Mouse (Mus musculus) embryonic stem cell, embryonic (primary cell): ENCODE data around the gene Rps26.

Experiments used
- CTCF ChIA-PET, 4 experiments: fragments of 300-600 bp in 2 of 4; fragments of 350-600 bp in 2 of 4; sonication (Branson Sonifier 250); formaldehyde crosslinking; loops; one replicate each; lab custom pipeline; 2022; ENCODE audit warnings: inconsistent platforms in 2 of 4; lab: Charles Lee
- POLR2A ChIA-PET, 4 experiments: fragments of 300-600 bp in 2 of 4; fragments of 350-600 bp in 2 of 4; sonication (Branson Sonifier 250); formaldehyde crosslinking; loops; one replicate each; lab custom pipeline; 2022; ENCODE audit warnings: antibody characterized with exemption in 4 of 4, inconsistent platforms in 1 of 4; lab: Charles Lee

Rps26 gene

DNA sequence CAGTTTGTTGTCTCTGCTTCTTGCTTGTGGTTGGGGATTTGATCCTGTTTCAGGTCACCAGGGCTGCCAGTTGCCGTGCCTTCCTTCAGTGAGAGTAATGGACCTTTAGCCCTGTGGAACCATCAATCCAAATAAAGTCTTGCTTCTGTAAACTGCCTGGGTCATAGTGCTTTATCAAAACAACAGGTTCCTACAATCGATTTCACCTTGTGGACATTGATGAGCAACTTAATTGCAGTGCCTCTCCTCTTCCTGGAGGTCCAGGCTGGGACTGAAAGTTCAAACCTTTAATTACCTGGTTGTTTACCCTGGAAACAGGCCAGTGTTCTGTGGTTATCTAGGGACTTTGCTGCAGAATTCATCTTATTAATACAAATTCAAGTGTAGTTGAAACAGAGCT lies 28.1 kb downstream of the Rps26 start:
- ChIA-PET CTCF (interaction anchor here in 2 of 4 experiments (0.6 to 0.7 kb wide), 4 partner anchors 14 to 505 kb away, joined by 4 read pairs; no protein-coding TSS in a partner anchor), POLR2A (interaction anchor here in 3 of 4 experiments (0.6 to 9.1 kb wide), 5 partner anchors 25 to 100 kb away, joined by 3 to 76 read pairs (median 4); partner anchors contain the start of genes Esyt1 (in 1 of the 3), Myl6b (in 1 of the 3), Pa2g4 (in 1 of the 3) and Rps26 (in 1 of the 3))

DNA sequence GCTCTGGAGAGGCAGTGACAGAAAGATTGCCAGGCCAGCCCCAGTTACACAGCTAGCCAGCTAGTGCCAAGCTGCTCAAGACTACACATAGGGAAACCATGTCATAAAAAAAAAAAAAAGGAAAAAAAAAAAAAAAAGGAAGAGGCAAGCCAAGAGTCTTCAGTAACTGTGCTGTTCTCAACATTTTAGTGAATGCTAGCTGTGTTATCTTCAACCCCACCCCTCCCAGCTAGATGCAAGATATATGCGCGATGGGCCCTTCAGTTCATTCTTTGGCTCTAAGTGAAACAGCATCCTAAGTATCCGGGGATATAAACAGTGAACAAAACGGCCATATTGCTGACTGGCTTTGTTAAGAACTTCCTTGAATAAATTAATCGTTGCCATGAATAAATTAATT lies 33.8 kb downstream of the Rps26 start:
- CTCF ChIA-PET, result interaction anchor here in 3 of 4 experiments (0.6 to 1.0 kb wide), 8 partner anchors 8 to 271 kb away, joined by 3 to 12 read pairs (median 4); no protein-coding TSS in a partner anchor
- POLR2A ChIA-PET, result interaction anchor here in 3 of 4 experiments (0.6 to 5.3 kb wide), 14 partner anchors 8 to 323 kb away, joined by 3 to 28 read pairs (median 4); partner anchors contain the start of genes Nabp2 (in 1 of the 3), Pa2g4 (in 1 of the 3), Rnf41 (in 1 of the 3) and Stat2 (in 1 of the 3)

DNA sequence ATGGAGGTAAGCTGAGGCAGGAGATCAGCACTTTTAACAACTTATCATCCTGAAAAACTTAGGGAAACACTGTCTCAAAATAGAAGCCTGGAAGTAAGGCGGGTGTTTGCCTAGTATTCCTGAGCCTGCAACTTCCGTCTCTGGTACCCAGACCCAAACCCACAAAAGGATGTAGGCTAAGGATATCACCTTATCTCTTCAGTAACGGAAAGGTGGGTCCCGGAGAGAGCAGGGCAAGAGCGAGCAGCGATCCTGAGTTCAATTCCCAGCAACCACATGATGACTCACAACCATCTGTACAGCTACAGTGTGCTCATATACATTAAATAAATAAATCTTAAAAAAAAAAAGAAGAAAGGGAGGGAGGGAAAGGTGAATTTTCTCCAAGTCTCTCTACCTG lies 35.1 kb downstream of the Rps26 start:
- POLR2A ChIA-PET, result interaction anchor here in 3 of 4 experiments (1.3 to 5.3 kb wide), 5 partner anchors 10 to 44 kb away, joined by 4 to 28 read pairs (median 5); partner anchors contain the start of genes Pa2g4 (in 1 of the 3) and Zc3h10 (in 1 of the 3)
- CTCF ChIA-PET, result interaction anchor here in 2 of 4 experiments (1.1 to 1.2 kb wide), 2 partner anchors 21 to 25 kb away, joined by 3 to 4 read pairs; partner anchors contain the start of gene Pa2g4 (in 1 of the 2)

DNA sequence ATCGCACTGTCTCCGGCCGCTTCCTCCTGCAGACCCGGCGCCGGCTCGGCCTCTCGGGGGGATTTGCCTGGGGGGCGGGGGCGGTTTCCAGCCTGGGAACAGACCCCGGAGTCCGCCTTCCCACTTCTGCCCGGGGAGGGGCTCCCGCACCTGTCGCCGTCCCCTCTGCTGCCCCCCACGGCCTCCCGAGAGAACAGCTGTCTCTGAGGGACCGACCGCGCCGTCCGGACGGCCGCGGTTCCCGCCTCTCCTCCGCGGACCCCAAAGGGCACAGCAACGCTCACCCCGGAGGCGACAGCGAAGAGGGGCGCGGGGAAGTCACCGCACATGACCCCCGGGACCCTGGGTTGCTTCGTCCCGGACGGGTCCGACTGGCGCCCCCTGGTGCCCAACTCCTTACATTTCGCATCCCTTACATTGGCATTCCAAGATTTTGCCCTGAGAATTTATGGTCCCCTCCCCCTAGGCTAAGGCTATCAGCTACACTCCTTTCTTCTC lies 36.3 kb downstream of the Rps26 start:
- CTCF ChIA-PET, result interaction anchor here (0.5 to 2.3 kb wide), 55 partner anchors 9 to 1755 kb away, joined by 3 to 14 read pairs (median 4); partner anchors contain the start of genes Nabp2 (in 2 of the 4), Pa2g4 (in 2 of the 4), Rnf41 (in 2 of the 4) and Ankrd52 (in 1 of the 4)
- POLR2A ChIA-PET, result interaction anchor here (0.5 to 5.3 kb wide), 29 partner anchors 11 to 333 kb away, joined by 3 to 28 read pairs (median 4); partner anchors contain the start of genes Pa2g4 (in 3 of the 4), Zc3h10 (in 2 of the 4), Coq10a (in 1 of the 4) and Esyt1 (in 1 of the 4)

DNA sequence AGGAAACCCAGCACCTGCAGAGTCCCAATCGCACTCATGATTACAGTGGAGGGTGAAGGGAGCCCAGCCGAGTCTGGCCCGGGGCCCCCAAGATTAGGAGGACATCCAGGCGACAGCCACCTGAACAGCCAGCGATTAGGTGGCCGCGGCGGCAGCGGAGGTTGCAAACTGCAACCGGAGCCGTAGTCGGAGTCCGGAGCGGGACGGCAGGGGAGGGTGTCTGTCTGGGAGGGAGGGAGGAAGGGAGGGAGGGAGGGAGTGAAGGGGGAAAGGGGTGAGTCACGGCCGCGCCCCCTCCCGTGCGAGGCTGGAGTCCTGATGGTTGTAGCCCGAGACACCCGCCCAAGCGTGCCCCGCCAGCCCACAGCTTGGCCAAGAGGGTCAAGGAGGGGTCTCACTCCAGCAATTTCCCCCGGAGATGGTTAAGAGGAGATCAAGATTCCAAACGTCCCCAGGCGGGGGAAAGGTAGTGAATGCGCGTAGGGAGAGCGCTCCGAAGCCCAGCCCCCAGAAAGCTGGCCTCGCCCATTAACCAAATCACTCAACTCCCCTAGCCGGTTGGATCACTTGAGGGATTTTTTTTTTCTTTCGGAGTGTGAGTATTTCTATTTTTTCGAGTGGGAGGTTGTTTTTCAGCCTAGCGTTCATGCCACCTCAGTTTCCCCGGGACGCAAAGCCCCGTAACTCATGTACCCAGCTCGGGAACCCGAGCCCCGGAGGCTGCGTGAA lies 36.9 kb downstream of the Rps26 start, which contains the start of gene Erbb3:
Gene Erbb3, minus strand, starts transcription at position 189 of the 729 bp plus-strand sequence.
- CTCF ChIA-PET, result interaction anchor here (0.5 to 2.3 kb wide), 50 partner anchors 10 to 1756 kb away, joined by 3 to 14 read pairs (median 4); partner anchors contain the start of genes Nabp2 (in 2 of the 4), Pa2g4 (in 2 of the 4), Rnf41 (in 2 of the 4) and Ankrd52 (in 1 of the 4)
- POLR2A ChIA-PET, result interaction anchor here (0.5 to 5.3 kb wide), 29 partner anchors 12 to 333 kb away, joined by 3 to 28 read pairs (median 4); partner anchors contain the start of genes Pa2g4 (in 3 of the 4), Zc3h10 (in 2 of the 4), Esyt1 (in 1 of the 4) and Rab5b (in 1 of the 4)

DNA sequence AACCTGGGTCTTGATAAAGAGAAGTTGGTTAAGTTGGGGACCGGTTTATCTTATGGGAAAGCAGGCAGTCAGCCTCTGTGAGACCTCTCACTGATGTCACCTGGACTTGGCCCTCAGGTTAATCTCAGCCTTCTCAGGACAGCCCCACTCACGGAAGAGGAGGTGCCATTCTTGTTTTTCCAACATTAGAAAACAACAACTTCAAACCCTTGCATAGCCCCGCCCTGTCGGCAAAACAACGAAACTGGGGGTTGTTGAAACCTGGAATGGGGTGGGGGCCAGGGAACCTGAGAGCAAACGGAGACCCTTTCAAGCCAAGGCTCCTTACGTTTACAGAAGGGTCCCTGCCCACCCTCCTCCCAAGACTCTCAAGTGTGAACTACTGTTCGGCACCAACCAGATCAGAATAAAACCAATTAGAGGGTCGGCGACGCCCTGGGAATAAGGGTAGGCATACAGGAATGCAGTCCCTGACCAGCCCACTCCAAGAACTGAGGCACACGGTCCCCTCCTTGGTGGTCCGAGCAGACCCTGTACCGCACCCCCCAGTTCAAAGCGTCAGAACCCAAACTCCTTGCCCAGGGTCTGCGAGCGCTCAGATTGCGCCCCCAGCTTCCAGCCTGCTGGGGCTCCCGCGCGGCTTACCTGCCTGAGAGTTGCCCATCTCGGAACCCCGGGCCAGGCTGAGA lies 37.6 kb downstream of the Rps26 start:
- CTCF ChIA-PET, result interaction anchor here in 1 of 4 experiments (1.9 to 2.3 kb wide), 3 partner anchors 16 to 178 kb away, joined by 9 to 14 read pairs (median 10); partner anchors contain the start of genes Nabp2, Pa2g4 and Rnf41
- POLR2A ChIA-PET, result interaction anchor here in 2 of 4 experiments (0.6 to 5.3 kb wide), 8 partner anchors 11 to 63 kb away, joined by 3 to 28 read pairs (median 8); partner anchors contain the start of genes Pa2g4 (in 2 of the 2), Esyt1 (in 1 of the 2) and Zc3h10 (in 1 of the 2)

DNA sequence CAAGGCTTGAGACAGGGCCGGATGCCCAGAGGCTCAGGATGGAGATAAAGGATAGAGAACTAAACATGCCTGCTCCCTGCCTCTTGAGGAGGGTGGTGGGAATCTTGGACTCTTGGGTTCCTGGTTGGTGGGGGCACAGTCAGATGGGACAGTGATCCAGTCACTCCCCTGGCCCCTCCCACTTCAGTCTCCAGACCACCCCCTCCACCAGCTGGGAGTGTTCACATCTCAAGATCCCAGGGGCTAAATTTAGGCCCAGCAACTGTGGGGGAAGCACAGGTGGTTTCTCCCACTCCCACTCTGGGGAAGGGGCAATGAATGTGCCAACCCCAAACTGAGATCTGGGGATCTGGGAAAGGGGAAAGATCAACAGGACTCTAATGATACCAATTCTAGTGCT lies 38.4 kb downstream of the Rps26 start:
- ChIA-PET CTCF (interaction anchor here in 1 of 4 experiments (1.2 kb wide), 1 partner anchor 25 kb away, joined by 3 read pairs; no protein-coding TSS in a partner anchor), POLR2A (interaction anchor here in 3 of 4 experiments (0.6 to 5.3 kb wide), 8 partner anchors 12 to 126 kb away, joined by 3 to 28 read pairs (median 5); partner anchors contain the start of gene Pa2g4 (in 3 of the 3))

DNA sequence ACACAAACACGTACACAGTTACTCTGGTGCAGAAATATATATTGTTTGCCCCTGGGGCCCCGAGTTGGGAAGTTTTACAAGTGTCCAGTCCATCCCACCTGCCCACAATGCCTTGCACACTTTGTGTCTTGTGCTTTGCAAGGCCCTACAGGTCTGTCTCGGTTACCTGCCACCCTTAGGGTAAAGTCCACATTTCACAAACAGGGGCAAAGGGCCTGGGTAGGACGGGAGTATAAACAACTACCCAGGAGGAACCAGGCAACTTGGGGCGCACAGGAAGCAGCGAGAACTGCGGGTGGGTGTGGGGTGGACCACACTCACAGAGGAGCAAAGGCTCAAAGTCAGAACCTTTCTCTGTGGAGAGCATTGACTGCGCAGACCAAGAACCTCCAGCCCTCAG lies 38.9 kb downstream of the Rps26 start:
- POLR2A ChIA-PET, result interaction anchor here in 3 of 4 experiments (1.0 to 3.0 kb wide), 12 partner anchors 11 to 126 kb away, joined by 3 to 16 read pairs (median 5); partner anchors contain the start of genes Pa2g4 (in 3 of the 3), Rab5b (in 1 of the 3) and Zc3h10 (in 1 of the 3)
- CTCF ChIA-PET, result interaction anchor here in 1 of 4 experiments (1.2 kb wide), 1 partner anchor 25 kb away, joined by 3 read pairs; no protein-coding TSS in a partner anchor

DNA sequence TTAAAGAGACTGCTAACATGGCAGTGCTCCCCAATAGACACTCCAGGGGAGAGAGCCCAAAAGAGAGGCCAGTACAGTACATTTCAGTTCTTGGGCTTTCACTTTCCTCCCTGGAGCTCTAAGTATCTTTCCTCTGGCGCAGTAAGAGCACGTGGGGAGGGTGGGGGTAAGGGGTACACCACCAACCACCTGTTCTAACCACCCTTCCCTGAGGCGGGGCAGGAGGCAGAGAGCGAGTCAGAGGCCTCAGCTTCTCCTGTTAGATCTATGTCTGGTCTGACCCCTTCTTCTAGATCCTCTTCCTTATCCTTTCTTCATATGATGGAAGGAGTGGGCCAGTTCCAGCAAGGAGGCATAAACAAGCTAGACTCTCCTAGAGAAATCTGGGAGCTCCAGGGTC lies 39.4 kb downstream of the Rps26 start:
- CTCF ChIA-PET, result interaction anchor here in 3 of 4 experiments (0.6 to 1.2 kb wide), 5 partner anchors 12 to 496 kb away, joined by 3 to 4 read pairs (median 3); partner anchors contain the start of gene Baz2a (in 1 of the 3)
- POLR2A ChIA-PET, result interaction anchor here in 3 of 4 experiments (0.5 to 3.0 kb wide), 23 partner anchors 9 to 496 kb away, joined by 3 to 16 read pairs (median 4); partner anchors contain the start of genes Pa2g4 (in 3 of the 3), Zc3h10 (in 2 of the 3), Baz2a (in 1 of the 3) and Cdk2 (in 1 of the 3)

DNA sequence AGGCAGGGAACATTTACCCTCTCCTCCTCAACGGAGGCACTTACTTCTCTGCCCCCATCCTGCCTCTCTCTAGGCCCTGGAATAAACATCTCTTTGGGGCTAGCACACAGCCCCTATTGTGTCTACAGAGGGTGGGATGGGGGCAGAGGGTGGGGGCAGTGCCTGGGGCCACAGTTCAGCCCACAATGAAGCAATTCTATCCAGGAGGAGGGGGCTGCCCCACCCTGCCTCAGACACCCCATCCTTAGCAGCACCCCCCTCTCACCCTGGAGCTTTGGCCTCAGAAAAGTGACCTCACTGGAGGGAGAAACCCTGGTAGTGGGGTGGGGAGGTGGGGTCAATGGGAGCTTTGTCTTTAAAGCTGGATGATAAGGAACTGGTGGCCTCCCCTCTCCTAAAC lies 40.0 kb downstream of the Rps26 start:
- POLR2A ChIA-PET, result interaction anchor here (0.6 to 3.0 kb wide), 21 partner anchors 9 to 495 kb away, joined by 3 to 16 read pairs (median 4); partner anchors contain the start of genes Pa2g4 (in 3 of the 4), Zc3h10 (in 2 of the 4), Baz2a (in 1 of the 4) and Rab5b (in 1 of the 4)
- CTCF ChIA-PET, result interaction anchor here in 3 of 4 experiments (0.6 to 1.1 kb wide), 5 partner anchors 12 to 496 kb away, joined by 3 to 4 read pairs (median 3); partner anchors contain the start of gene Baz2a (in 1 of the 3)

DNA sequence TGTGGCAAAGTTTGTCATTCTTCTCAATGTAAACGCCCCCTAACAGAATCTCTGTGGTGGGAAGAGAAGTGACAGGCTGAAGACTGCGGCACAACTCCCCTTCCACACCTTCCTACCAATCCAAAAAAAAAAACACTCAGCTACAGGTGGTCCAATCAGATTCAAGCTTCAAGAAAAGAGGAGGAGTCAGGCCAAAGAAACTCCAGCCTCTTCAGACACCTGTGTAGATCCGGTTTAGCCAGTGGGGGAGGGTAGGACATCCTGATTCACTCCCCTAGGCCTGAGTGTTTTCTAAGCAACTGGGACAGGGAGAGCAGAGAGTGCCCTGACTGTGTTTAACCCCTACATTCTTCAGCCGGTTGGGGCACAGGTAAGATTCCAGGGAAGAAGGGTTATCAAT lies 42.2 kb downstream of the Rps26 start:
- ChIA-PET POLR2A (interaction anchor here in 3 of 4 experiments (0.5 to 3.7 kb wide), 89 partner anchors 9 to 639 kb away, joined by 3 to 88 read pairs (median 4); partner anchors contain the start of genes Pa2g4 (in 3 of the 3), Zc3h10 (in 3 of the 3), Cnpy2 (in 2 of the 3) and Esyt1 (in 2 of the 3)), CTCF (interaction anchor here (0.5 to 2.8 kb wide), 28 partner anchors 10 to 329 kb away, joined by 3 to 13 read pairs (median 5); partner anchors contain the start of genes Esyt1 (in 1 of the 4), Myl6 (in 1 of the 4), Myl6b (in 1 of the 4) and Nabp2 (in 1 of the 4))

DNA sequence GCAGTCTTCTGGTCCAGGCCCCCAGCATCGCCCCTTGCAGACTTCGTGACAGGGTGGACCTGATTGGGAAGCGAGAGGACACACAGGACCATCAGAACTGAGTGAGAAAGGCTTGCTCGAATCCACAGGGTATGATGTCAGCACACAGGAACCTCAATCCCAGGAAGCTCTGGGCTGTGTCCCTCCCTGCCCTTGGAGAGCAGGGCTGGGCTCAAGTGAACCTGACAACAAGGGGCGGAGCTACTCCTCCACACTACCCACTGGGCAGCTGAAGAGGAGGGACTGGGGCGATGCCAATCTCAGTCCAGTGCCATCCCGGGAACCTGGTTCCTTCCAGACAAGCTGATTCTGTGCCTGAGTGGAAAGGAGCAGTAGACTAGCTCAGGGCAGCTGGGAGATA lies 42.9 kb downstream of the Rps26 start:
- ChIA-PET POLR2A (interaction anchor here in 3 of 4 experiments (0.5 to 3.7 kb wide), 66 partner anchors 9 to 638 kb away, joined by 3 to 88 read pairs (median 6); partner anchors contain the start of genes Pa2g4 (in 3 of the 3), Zc3h10 (in 3 of the 3), Esyt1 (in 2 of the 3) and Bloc1s1 (in 1 of the 3)), CTCF (interaction anchor here (0.5 to 2.8 kb wide), 19 partner anchors 9 to 330 kb away, joined by 3 to 13 read pairs (median 5); partner anchors contain the start of genes Esyt1 (in 1 of the 4), Myl6 (in 1 of the 4), Myl6b (in 1 of the 4) and Pa2g4 (in 1 of the 4))

DNA sequence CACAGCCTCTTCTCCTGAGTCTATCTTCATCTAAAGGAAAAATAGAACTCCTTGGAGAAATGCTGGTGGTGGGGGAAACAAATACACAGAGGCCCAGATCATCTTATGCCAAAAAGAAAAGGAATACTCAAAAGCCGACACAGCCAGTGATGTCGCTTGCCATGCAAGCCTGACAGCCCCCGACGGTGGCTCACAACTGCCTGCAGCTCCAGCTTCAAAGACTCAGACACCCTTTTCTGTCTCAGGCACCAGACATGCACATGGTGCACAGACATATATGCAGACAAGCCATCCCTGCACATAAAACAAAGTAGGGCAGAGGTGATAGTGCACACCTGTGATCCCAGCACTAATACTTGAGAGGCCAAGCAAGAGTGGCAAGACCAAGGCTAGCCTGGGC lies 46.8 kb downstream of the Rps26 start:
- CTCF ChIA-PET, result interaction anchor here in 1 of 4 experiments (0.6 kb wide), 1 partner anchor 1324 kb away, joined by 3 read pairs; no protein-coding TSS in a partner anchor
- POLR2A ChIA-PET, result interaction anchor here in 2 of 4 experiments (0.9 to 1.2 kb wide), 4 partner anchors 14 to 42 kb away, joined by 3 read pairs; partner anchors contain the start of genes Zc3h10 (in 2 of the 2) and Pa2g4 (in 1 of the 2)

DNA sequence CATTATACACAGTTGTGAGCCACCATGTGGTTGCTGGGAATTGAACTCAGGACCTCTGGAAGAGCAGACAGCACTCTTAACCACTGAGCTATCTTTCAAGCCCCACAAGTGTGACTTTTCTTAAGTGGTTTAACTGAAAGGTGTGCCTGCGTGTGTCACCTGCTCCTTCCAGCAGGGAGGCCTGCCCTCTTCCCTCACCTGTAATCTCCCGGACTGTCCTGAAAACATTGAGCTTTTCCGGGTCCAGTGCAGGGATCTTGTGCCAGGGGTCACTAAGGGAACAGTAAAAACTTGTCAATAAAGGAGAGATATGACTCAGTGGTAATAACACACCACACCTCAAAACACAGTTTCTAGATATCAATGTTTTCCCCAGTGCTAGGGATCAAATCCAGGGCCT lies 47.2 kb downstream of the Rps26 start:
- ChIA-PET POLR2A (interaction anchor here in 2 of 4 experiments (0.6 to 1.2 kb wide), 5 partner anchors 13 to 83 kb away, joined by 3 to 4 read pairs (median 3); partner anchors contain the start of genes Zc3h10 (in 2 of the 2) and Pa2g4 (in 1 of the 2)), CTCF (interaction anchor here in 1 of 4 experiments (0.6 kb wide), 1 partner anchor 1323 kb away, joined by 3 read pairs; no protein-coding TSS in a partner anchor)

DNA sequence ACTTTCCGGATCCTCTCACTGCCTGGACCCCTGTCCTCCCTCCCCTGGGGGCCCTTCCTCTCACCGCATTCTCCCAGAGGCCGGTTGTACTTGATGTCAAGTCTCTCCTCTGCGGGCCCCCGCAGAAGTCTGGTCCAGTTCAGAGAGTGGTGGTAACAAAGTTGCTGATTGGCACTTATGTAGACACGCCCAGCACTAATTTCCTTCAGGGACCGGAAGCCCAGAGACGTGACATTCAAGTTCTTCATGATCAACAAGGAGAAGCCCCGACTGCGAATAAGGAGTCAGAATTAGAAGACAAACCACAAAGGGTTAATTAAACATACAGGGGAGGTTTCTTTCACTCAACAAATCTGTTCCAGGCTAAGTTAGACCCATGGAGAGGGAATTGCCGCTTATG lies 48.2 kb downstream of the Rps26 start:
- ChIA-PET POLR2A (interaction anchor here in 1 of 4 experiments (2.0 kb wide), 1 partner anchor 12 kb away, joined by 9 read pairs; the partner anchor contains the start of gene Pa2g4), CTCF (no interaction called here)
